Mouse (Mus musculus) lung, postnatal 0 days (tissue): ENCODE measurements around the gene Leprot. TPM values are rescaled to one million over a fixed set of nuclear protein-coding genes. Genes with fewer than 3 reads are reported as not detected.

Experiments
- ATAC-seq: fragments of 200-750 bp; cut with Nextera tagmentation; 2 replicates; pipeline ENCODE4 v1.8.0; 2017; ENCODE audit warnings: moderate library complexity
- DNase-seq: peaks from one replicate; pipeline ENCODE4 v3.0.0-alpha.2; 2016; ENCODE audit warnings: low spot score
- H3K27ac ChIP-seq: fragments of 300-500 bp; sonication (generic); 2 replicates; pipeline ENCODE4 v1.5.1; 2014; ENCODE audit warnings: antibody characterized with exemption, mild to moderate bottlenecking, low read length, mixed read lengths
- H3K27me3 ChIP-seq: fragments of 300-500 bp; sonication (generic); replicated peaks from 2 replicates; pipeline ENCODE4 v1.6.1; 2014; ENCODE audit warnings: low read length, mixed read lengths; ENCODE audit not compliant: insufficient read depth
- H3K36me3 ChIP-seq: fragments of 300-500 bp; sonication (generic); 2 replicates; pipeline ENCODE4 v1.6.1; 2014; ENCODE audit warnings: low read length, mixed read lengths; ENCODE audit not compliant: insufficient read depth
- H3K4me1 ChIP-seq: fragments of 300-500 bp; sonication (generic); 2 replicates; pipeline ENCODE4 v1.6.1; 2014; ENCODE audit warnings: antibody characterized with exemption, low read depth, low read length, mixed read lengths; ENCODE audit not compliant: insufficient read depth
- H3K4me2 ChIP-seq: fragments of 300-500 bp; sonication (generic); replicated peaks from 2 replicates; pipeline ENCODE4 v1.6.1; 2014; ENCODE audit warnings: low read depth, mild to moderate bottlenecking, low read length, moderate library complexity, mixed read lengths
- H3K4me3 ChIP-seq: fragments of 300-500 bp; sonication (generic); 2 replicates; pipeline ENCODE4 v1.5.1; 2014; ENCODE audit warnings: low read depth, low read length
- H3K9ac ChIP-seq: fragments of 300-500 bp; sonication (generic); replicated peaks from 2 replicates; pipeline ENCODE4 v1.6.1; 2014; ENCODE audit warnings: low read depth, mild to moderate bottlenecking
- H3K9me3 ChIP-seq: fragments of 300-500 bp; sonication (generic); 2 replicates; pipeline ENCODE4 v1.6.1; 2016; ENCODE audit warnings: low read length, mixed read lengths
- CTCF ChIP-seq: IDR thresholded peaks from 2 replicates; pipeline ENCODE4 v1.5.1; 2016; ENCODE audit warnings: antibody characterized with exemption, mild to moderate bottlenecking
- EP300 ChIP-seq: IDR thresholded peaks from 2 replicates; pipeline ENCODE4 v1.6.1; 2016; ENCODE audit warnings: antibody characterized with exemption, mild to moderate bottlenecking, control low read depth
- WGBS: fragments of 180-500 bp; shearing (Covaris S2); extraction: QIAGEN DNeasy Blood & Tissue Kit; methylation state at CpG from one replicate; pipeline ENCODE4 v1.1.7; 2014; 5-methylcytosine and 5-hydroxymethylcytosine counted together
- polyA plus RNA-seq: library from polyadenylated mRNA; unstranded; fragments of >200 nt; fragmentation: Nextera tagmentation; extraction: Ambion mirVana; gene quantifications from 2 replicates; pipeline ENCODE4 v1.2.1, GENCODE M21; 2015

Gene Leprot
- 144 TPM in 2 replicates for polyA plus RNA-seq

GRCm38 (mm10) chr4:101647196-101647905 is at the start of gene Leprot:
TSS of gene Leprot (plus strand) at chr4:101647718.
- peak within 1 kb of the TSS; percentile 94 for H3K4me3 ChIP-seq
- 0% methylated on average over 28 of the region's 39 CpGs for WGBS
- H3K36me3 ChIP-seq = no peaks in the 10 kb centered on the region

GRCm38 (mm10) chr4:101601758-101602157 is 45.8 kb upstream of the Leprot start:
- Histone ChIP-seq H3K27me3 (no peaks in the 10 kb centered on the region), H3K4me1 (no peaks in the 10 kb centered on the region), H3K9ac (no peak overlapping the region), H3K27ac (no peak overlapping the region), H3K9me3 (no peaks in the 10 kb centered on the region), H3K4me3 (no peak overlapping the region), H3K4me2 (no peak overlapping the region), H3K36me3 (no peaks in the 10 kb centered on the region)
- no peak for ATAC-seq
- TF ChIP-seq EP300 = no peak
- TF ChIP-seq CTCF = peak; percentile 50
- peak; percentile 5 for DNase-seq

More at GRCm38 (mm10) chr4:101647196-101647905, at the start of gene Leprot:
- TF ChIP-seq EP300 (no peak; the same call in 1 of the 2 replicates), CTCF (0 out of 2 replicates have a peak, but pooled peaks have one; percentile 16)
- H3K9me3 ChIP-seq = no peaks in the 10 kb centered on the region
- H3K9ac ChIP-seq = peak within 1 kb of the TSS; percentile 97
- peak within 1 kb of the TSS; percentile 98 for H3K27ac ChIP-seq
- H3K4me2 ChIP-seq = peak within 1 kb of the TSS; percentile 61
- ATAC-seq (peak; percentile 96), DNase-seq (peak; percentile 100)
- H3K4me1 ChIP-seq = peaks cover 9% of the 10 kb centered on the region; the same call in 1 of the 2 replicates
- no peaks in the 10 kb centered on the region for H3K27me3 ChIP-seq

- no peak overlapping the region for H3K4me3 ChIP-seq
- no peak overlapping the region for H3K9ac ChIP-seq
- H3K27me3 ChIP-seq = no peaks in the 10 kb centered on the region
- H3K9me3 ChIP-seq = no peaks in the 10 kb centered on the region
- TF ChIP-seq EP300 (no peak), CTCF (no peak)
- 62% methylated on average over 3 of the region's 3 CpGs for WGBS
- no peak overlapping the region for H3K27ac ChIP-seq
- H3K4me1 ChIP-seq = no peaks in the 10 kb centered on the region
- H3K4me2 ChIP-seq = no peak overlapping the region
- DNase-seq (no peak), ATAC-seq (no peak)
- no peaks in the 10 kb centered on the region for H3K36me3 ChIP-seq
Measured at GRCm38 (mm10) chr4:101603635-101604034, 43.9 kb upstream of the Leprot start.

GRCm38 (mm10) chr4:101616520-101616919 is 31.0 kb upstream of the Leprot start:
- H3K9ac ChIP-seq = no peak overlapping the region
- no peak overlapping the region for H3K4me2 ChIP-seq
- H3K27ac ChIP-seq = no peak overlapping the region
- H3K4me3 ChIP-seq = no peak overlapping the region
- no peak for ATAC-seq
- DNase-seq = no peak
- H3K27me3 ChIP-seq = no peaks in the 10 kb centered on the region
- H3K36me3 ChIP-seq = no peaks in the 10 kb centered on the region
- no peaks in the 10 kb centered on the region for H3K4me1 ChIP-seq
- 88% methylated on average over 5 of the region's 5 CpGs for WGBS
- no peaks in the 10 kb centered on the region for H3K9me3 ChIP-seq
- no peak for TF ChIP-seq EP300
- TF ChIP-seq CTCF = no peak

- no peak for ATAC-seq
- H3K9me3 ChIP-seq = no peaks in the 10 kb centered on the region
- DNase-seq = no peak
- 63% methylated on average over 2 of the region's 2 CpGs for WGBS
- H3K27me3 ChIP-seq = no peaks in the 10 kb centered on the region
- no peaks in the 10 kb centered on the region for H3K36me3 ChIP-seq
- H3K27ac ChIP-seq = no peak overlapping the region
- H3K4me3 ChIP-seq = no peak overlapping the region
- H3K4me2 ChIP-seq = no peak overlapping the region
- H3K9ac ChIP-seq = no peak overlapping the region
- TF ChIP-seq EP300 (no peak), CTCF (no peak; the same call in 1 of the 2 replicates)
- no peaks in the 10 kb centered on the region for H3K4me1 ChIP-seq
Measured at GRCm38 (mm10) chr4:101617742-101618141, 29.8 kb upstream of the Leprot start.

- Histone ChIP-seq H3K36me3 (no peaks in the 10 kb centered on the region), H3K4me2 (no peak overlapping the region), H3K9ac (no peak overlapping the region), H3K27ac (no peak overlapping the region), H3K9me3 (no peaks in the 10 kb centered on the region), H3K4me1 (no peaks in the 10 kb centered on the region), H3K4me3 (no peak overlapping the region), H3K27me3 (no peaks in the 10 kb centered on the region)
- WGBS = 66% methylated on average over 2 of the region's 2 CpGs
- no peak for DNase-seq
- TF ChIP-seq EP300 = no peak
- no peak for TF ChIP-seq CTCF
- ATAC-seq = no peak
Measured at GRCm38 (mm10) chr4:101620206-101620605, 27.3 kb upstream of the Leprot start.
